Mouse (Mus musculus) C2C12 (cell line): ENCODE measurements around the gene Impg1.
"Not testable (repeated sequence)": the region's sequence is repeated elsewhere in the genome, so short reads cannot be mapped to it uniquely, and the experiment has no call there.

Source experiments
- CEBPB ChIP-seq: IDR thresholded peaks from one replicate; pipeline ENCODE4 v1.6.1; 2011; ENCODE audit warnings: low read depth, mild to moderate bottlenecking, control low read depth, moderate library complexity
- CTCF ChIP-seq: IDR thresholded peaks from one replicate; pipeline ENCODE4 v1.5.1; 2011; ENCODE audit not compliant: control insufficient read depth, insufficient read depth, insufficient read length
- FOSL1 ChIP-seq: IDR thresholded peaks from one replicate; pipeline ENCODE4 v1.8.0; 2011; ENCODE audit warnings: mild to moderate bottlenecking, low read length; ENCODE audit not compliant: poor library complexity, insufficient read depth, severe bottlenecking
- MAX ChIP-seq: IDR thresholded peaks from one replicate; pipeline ENCODE4 v1.6.1; 2011; ENCODE audit warnings: mild to moderate bottlenecking, control low read depth
- MYOD1 ChIP-seq: IDR thresholded peaks from one replicate; pipeline ENCODE4 v1.6.1; 2011; ENCODE audit warnings: low read depth; ENCODE audit not compliant: control insufficient read depth, insufficient read length
- MYOG ChIP-seq: IDR thresholded peaks from one replicate; pipeline ENCODE4 v1.6.1; 2011; ENCODE audit not compliant: control insufficient read depth, insufficient read length; ENCODE audit errors: extremely low read depth
- USF1 ChIP-seq: IDR thresholded peaks from one replicate; pipeline ENCODE4 v1.6.1; 2011; ENCODE audit warnings: low read depth, mild to moderate bottlenecking, control low read depth, moderate library complexity

DNA sequence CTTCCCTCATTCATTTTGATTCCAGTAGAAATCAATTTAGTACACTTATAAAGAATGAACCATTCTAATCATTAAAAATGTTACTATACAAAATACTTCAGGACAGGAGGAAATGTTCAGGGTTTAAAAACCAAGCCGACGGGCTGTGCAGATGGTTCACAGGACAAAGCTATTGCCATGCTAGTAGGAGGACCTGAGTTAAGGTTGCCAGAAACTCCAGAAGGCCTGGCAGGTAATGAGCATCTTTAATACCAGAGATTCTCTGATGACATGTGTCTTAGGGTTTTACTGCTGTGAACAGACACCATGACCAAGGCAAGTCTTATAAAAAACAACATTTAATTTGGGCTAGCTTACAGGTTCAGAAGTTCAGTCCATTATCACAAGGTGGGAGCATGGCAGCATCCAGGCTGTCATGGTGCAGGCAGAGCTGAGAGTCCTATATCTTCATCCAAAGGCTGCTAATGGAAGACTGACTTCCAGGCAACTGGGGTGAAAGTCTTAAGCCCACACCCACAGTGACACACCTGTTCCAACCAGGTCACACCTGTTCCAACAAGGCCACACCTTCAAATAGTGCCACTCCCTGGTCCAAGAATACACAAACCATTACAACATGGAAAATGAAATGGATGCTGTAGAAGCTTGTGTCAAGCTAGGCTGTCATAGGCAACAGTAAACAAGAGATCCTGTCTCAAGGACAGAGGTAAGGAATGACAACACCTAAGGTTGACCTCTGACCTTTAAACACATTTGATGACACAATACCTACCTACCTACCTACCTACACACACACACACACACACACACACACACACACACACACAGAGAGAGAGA is 144.0 kb downstream of the Impg1 start:
- TF ChIP-seq CTCF, USF1, MYOG, CEBPB, MYOD1, MAX, FOSL1: not testable (repeated sequence)
